Mouse (Mus musculus): ENCODE measurements at regions not wholly inside any gene's neighbourhood (a gene's known extent, or its start where the extent isn't known, plus 50 kb on each side); places are given as distances from the start of the nearest gene placed in this dataset.

DNA sequence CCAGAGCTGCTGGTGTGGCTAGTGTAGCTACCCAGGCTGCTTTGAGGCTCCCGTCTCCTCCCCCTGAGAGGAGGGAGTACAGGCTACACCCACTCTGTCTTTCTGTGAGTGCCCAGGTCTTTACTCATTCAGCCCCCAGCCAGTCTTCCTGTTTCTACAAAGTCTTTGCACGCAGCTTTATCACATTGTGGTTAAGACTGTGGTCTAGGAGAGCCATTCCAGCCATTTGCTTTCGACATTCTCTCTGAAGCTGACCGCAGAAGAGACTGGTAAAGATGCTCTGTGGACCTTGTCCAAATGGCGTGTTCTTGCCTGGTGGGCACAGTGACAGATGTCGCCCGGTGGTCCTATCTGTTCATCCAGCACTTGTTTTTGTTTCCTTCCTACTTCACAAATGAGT, 62.0 kb downstream of the Tpra1 start:
- DNase-seq = no peak

DNA sequence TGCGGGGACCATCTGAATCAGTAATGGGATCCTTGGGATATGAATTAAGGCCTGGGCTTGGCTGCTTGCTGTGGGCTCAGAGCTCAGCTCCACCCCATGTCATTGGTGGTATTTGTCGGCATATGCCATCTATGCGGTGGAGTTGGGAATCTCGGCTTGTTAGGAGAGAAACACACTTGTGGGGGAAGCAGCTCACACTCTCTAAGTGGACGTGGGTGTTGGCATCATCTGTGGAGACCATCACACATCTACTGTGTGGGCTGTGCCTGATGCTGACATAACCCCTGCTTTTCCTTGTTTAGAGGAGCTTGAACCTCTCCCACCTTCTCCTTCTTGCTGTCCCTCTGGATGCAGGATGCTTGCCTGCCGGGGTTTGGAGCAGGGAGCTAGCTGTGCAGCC, 62.9 kb downstream of the Tpra1 start:
- no peak for DNase-seq

DNA sequence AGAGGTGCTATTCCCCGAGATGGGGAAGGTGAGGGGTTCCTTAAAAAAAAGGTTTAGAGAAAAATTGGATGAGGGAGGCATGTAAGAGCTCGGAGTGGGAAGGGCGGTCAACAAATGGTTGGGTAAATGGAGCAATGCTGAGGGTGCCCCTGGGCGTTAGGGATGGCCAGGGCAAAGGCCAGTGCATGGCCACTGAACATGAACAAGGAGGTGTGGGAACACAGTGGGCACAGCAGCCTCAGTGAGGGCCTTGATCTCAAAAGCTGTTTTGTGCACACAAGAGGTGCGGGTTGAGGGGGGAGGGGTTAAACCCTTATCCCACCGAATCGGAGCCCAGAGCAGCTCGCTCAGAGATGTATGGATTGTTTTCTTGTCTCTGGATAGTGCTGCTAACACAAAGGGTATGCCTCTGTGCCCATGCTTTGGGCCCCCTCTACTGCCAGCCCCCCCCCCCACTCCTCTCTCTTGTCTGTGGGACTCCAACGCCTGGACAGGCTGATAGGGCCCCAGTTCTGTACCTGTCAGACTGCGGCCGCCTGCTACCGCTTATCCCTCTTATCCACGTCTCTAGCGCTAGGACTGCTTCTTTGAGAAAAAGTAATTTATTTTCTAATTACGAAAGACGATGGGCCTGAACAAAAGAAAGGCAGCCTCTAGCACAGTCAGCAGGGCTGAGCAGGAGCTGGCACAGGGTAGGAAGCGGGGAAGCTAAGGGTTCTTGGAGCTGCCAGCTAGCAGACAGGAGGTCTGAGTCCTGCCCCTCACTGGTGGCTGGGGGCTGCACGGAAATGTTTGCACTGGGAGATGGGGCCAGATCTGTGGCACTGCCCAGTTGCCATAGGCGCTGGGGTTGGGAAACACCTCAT, 63.5 kb downstream of the Tpra1 start:
- no peak for DNase-seq

DNA sequence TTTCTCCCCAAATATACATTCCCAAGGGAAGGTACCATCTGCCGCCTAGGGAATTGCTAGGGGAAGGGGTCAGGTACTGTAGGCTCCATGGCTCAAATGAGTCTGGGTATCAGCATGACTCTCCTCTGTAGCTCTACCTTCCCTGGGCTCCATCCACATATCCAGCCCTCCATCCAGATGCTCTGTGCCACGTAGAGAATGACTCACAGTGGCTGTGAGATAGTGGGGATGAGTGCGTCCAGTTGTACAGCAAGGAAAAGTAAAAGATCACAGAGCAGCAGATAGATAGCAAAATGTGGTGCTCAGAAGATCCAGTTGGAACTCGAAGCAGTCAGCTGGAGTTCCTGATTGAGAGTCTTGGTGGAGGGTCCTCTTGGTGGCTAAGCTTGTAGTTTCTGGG, 64.5 kb downstream of the Tpra1 start:
- DNase-seq = no peak

- no peak for DNase-seq
These were observed 66.8 kb downstream of the Tpra1 start for GRCm38 (mm10) chr6:88968842-88969241.

DNA sequence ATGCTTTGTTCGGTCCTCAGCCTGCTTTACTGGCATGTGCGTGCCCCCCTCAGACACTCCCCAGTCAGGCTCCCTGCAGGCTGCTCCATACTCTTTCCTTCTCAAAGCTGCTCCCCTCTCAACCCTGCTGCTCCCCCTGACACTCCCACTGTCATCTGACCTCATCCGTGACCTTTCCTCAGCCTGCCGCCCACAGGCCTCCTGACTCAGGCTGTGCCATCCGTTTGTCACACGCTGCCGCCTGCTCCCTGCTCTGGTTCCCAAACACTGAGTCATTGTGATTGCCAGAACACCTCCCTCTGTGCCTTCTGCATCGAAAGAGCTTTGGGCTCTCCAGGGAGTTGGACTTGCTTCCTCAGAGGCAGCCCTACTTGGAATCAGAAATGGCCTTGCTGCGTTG, 69.7 kb downstream of the Tpra1 start:
- DNase-seq = peak in 1 of 2 experiments; percentile 36

DNA sequence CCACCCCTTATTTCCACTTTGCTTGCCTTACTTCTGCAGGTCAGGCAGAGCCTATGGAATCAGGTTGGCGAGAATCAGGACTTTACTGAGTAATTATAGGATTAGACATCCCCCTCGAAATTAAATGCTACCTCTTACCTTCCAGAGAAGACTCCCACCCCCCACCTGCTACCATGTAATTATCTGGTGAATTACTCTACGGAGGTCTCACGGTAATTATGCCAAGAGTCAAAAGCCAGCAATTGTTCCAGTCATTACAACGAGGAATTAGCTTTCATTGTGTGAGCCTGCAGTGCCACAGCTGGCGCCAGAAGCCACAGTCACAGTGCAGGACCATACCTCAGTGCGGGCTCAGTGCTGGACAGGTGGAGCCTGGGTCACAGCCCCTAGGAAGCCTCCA, 72.4 kb downstream of the Tpra1 start:
- DNase-seq = no peak

- DNase-seq = no peak
These were observed 74.5 kb downstream of the Tpra1 start for GRCm38 (mm10) chr6:88976581-88976980.

DNA sequence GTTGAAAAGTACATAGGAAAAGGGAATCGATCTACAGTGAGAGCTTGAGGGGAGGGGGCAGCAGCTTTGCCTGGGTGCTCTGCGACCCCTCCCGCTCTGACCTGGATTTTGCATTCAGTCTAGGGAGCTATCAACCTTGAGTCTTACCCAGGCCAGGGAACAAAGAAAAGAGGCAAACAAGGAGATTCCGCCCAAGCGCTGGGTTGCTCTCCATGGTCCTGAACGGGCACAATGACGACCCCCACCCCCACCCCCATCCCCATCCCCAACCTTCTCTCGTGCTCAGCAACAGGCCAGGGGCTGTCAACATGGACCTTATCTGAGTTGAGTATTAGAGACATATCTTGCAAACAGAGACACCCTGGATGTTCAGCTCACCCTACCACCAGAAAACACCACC, 74.9 kb downstream of the Tpra1 start:
- no peak for DNase-seq

DNA sequence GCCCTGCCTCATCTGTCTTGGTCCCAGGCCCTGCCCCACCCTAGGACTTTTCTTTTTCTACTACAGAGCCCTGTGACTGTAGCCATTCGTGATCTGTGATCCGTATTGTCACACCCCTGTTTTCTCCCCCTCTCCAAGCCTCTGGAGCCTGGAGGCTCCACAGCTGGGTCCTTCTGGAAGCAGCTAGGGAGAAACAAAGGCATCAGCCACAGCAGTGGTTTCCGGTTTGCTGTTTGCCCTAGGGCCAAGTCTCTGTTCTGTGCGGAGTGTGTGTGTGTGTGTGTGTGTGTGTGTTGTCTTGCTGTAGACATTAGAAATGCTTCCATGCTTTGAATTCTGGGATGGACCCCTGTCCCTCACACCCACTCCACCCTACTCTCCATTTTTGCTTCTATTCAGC, 76.9 kb downstream of the Tpra1 start:
- DNase-seq = peak in 1 of 2 experiments; percentile 17

DNA sequence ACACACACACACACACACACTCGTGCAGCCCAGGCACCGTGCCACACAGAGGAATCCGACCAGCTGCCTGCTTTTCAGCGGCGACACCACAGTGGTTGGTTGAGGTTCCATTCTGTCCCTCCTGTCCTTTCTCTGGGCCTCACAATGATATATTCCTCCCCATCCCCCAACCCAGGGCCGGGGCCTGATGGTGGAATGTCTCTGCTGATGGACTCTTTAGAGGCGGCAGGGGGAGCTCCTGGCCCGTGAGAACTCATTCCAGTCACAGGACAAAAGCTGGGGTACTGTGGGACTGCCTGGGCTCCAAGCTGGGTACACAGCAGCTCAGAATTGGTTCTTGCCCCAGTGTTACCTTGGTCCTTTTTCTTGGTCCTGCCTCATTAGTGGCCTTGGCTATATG, 78.1 kb downstream of the Tpra1 start:
- DNase-seq = peak; percentile 52 to 65

DNA sequence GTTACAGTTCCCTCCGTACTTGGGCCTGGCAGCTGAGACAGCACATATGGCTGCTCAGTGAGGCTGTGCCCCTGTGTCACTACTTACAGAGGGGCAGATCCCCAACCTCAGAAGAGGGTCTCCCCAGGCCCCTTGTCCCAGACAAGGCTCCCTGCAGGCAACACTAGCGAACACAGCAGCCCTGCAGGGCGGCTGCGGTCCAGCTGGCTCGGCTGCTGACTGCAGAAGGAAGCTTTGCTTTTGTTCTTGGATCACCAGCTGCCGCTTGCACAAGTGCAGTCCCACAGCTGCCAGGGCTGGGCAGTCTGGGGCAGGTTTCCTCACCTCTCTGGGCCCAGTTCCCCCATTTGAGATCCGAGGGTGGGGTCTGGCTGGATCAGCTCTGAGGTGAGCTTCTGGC, 79.5 kb downstream of the Tpra1 start:
- peak; percentile 31 to 42 for DNase-seq

GRCm38 (mm10) chr6:88984170-88984569, 82.1 kb downstream of the Tpra1 start:
- no peak for DNase-seq

DNA sequence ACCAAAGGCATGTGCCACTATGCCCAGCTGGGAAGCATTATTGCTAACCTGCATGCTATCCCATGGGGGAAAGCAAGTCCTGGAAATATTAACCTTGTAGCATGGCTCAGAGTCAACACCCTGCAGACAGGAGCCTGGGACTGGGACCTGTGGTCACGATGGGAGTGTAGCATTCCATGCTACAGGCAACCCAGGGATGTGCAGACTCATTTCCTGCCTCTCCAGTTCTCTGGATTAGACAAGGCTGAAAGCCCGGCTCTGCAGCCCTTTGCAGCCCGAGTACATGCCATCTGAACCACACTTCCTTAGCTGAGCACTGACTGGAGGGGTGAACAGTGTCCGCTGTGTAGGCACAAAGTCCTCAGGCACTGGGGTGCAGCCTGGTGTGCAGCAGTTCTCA, 82.8 kb downstream of the Tpra1 start:
- no peak for DNase-seq

- no peak for DNase-seq
These were observed 86.5 kb downstream of the Tpra1 start for GRCm38 (mm10) chr6:88988551-88988950.

GRCm38 (mm10) chr6:88989617-88990299, 87.7 kb downstream of the Tpra1 start:
- no peak for DNase-seq

DNA sequence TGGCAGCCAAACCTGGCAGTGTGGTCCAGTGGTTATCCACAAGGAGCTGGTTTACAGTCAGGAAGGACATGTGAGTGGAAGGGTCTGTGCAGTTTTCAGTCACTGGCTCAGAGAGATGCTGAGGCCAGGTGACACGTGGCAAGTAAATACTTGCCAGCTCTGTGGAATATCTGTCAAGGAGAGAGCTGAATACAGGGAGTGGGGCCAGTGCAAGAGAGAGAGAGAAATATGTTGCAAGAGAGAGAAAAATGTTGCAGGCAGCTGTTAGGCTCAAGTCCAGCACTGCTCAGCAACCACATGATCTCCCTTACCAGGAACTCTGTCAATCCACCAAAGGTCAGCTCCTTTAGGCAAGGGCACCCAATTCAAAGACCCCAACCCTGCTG, 88.2 kb downstream of the Tpra1 start:
- DNase-seq = peak; percentile 21 to 25

DNA sequence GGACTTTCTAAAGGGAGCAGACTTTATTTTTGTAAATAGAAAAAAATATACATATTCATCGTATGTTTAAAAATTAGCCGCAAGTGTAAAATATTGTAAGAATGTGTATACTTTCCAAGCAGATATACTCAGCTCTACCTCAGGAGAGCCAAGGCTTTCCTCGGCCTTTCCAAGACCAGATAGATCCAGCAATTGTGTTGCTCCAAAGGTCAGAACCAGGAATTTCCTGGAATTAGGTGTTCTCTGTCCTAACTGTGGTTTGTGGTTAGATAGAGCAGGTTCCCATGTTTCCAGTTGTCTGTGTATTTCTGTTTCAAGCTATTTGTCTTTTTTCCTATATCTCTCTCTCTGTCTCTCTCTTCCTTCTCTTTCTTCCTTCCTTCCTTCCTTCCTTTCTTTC, 93.0 kb downstream of the Tpra1 start:
- no peak for DNase-seq

- no peak for DNase-seq
These were observed 97.1 kb downstream of the Tpra1 start for GRCm38 (mm10) chr6:88998927-88999722.

DNA sequence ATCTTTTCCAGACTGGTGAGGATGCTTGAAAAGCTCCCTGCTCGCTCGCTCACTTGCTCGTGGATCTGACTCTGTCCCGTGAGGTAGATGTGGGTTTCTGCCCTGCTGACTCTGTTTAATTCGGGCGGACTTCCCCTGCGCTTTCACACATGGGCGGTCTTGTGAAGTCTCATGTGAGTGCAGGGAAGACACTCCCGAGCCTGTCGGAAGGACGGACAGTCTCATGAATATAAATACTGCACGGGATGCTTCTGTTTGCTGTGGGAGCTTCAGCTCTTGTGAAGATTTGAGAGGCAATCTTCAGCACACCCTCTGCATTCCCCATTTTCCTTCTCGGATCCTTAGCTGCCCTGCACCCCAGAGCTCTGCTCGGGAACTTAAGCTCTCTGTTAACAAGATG, 98.3 kb downstream of the Tpra1 start:
- DNase-seq = peak; percentile 40 to 48

DNA sequence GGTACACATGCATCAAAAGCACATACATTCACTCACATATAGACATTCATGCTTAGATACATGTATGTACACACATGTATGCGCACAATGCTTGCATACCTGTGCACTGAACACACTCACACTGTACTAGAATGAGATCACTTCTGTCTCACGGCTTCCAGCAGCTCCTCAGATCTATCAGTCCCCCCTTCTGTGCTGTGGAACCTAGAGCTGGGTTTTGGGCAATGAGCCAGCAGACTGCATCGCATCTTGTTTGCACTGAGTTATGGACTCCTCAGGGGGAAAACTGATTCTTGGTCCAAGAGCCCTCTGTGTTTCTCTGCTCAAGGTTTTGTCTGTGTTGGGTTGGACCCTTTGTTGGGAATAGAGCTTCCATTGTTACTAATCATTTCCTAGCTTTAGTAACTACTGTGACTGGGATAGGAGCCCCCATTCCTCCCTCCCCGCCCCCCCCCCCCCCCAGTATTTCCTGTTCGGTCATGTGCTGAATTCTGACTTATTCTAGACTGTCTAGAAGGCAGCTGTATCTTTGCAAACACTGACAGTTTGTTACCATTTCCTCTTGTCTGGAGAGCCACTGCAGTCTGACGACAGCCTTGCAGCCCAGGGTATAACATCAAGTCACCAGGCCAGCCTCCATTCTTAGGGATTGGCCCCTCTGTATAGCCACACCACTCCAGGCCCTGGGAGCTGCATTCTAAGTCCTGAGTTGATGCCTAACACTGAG, 101.3 kb downstream of the Tpra1 start:
- no peak for DNase-seq

DNA sequence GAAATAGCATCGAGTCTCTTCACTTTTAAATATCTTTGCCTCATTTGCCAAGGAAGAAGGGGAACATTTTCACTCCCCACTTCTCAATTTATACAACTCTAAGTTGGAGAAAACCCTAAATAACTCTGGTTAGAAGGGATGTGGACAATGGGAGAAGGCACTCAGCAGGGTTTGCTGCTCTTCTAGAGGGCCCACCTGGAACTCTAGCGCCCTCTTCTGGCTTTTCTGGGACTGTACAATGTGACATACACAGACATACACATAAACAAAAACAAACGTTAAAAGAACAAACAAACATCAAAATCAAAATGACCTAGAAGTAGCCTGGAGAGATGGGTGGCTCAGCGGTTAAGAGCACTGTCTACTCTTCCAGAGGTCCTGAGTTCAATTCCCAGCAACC, 103.0 kb downstream of the Tpra1 start:
- DNase-seq = no peak

- no peak for DNase-seq
These were observed 104.9 kb downstream of the Tpra1 start for GRCm38 (mm10) chr6:89006997-89007396.
